Mouse (Mus musculus): ENCODE measurements around the gene Rab7b. TPM values are rescaled to one million over a fixed set of nuclear protein-coding genes. Genes with fewer than 3 reads are reported as not detected.

The Rab7b gene
- polyA plus RNA-seq, 1 experiment from 2014 or later: 0.50 TPM

Other genes starting within 250 kb of the Rab7b start
- gene Srgap2, start 161.3 kb upstream of the Rab7b start, polyA plus RNA-seq (2014; fragmentation: Nextera tagmentation; extraction: Ambion mirVana): 14.0 and 14.6 TPM in 2 replicates
- 4.1 and 5.1 TPM in 2 replicates for gene Fam72a, start 160.8 kb upstream of the Rab7b start, polyA plus RNA-seq (2014; fragmentation: Nextera tagmentation; extraction: Ambion mirVana)
- not detected in 2 replicates for gene Avpr1b, start 89.5 kb upstream of the Rab7b start, polyA plus RNA-seq (2014; fragmentation: Nextera tagmentation; extraction: Ambion mirVana)
- 0.36 TPM in 1 of 2 replicates, not detected in the other for gene Ctse, start 50.4 kb upstream of the Rab7b start, polyA plus RNA-seq (2014; fragmentation: Nextera tagmentation; extraction: Ambion mirVana)
- gene Slc26a9, start 55.3 kb downstream of the Rab7b start, polyA plus RNA-seq (2014; fragmentation: Nextera tagmentation; extraction: Ambion mirVana): 0.22 TPM in 1 of 2 replicates, not detected in the other
- 1.0 and 1.1 TPM in 2 replicates for gene Pm20d1, start 108.7 kb downstream of the Rab7b start, polyA plus RNA-seq (2014; fragmentation: Nextera tagmentation; extraction: Ambion mirVana)
- 9.2 and 10.9 TPM in 2 replicates for gene Slc41a1, start 138.8 kb downstream of the Rab7b start, polyA plus RNA-seq (2014; fragmentation: Nextera tagmentation; extraction: Ambion mirVana)
- gene Rab29, start 178.5 kb downstream of the Rab7b start, polyA plus RNA-seq (2014; fragmentation: Nextera tagmentation; extraction: Ambion mirVana): 15.2 and 19.0 TPM in 2 replicates
- gene Nucks1, start 221.8 kb downstream of the Rab7b start, polyA plus RNA-seq (2014; fragmentation: Nextera tagmentation; extraction: Ambion mirVana): 62.6 and 67.1 TPM in 2 replicates